Mouse (Mus musculus) gastrocnemius, adult 8-10 months (tissue): ENCODE measurements around the gene Cyb5r3. TPM values are rescaled to one million over a fixed set of nuclear protein-coding genes. Genes with fewer than 3 reads are reported as not detected.
"Not testable (repeated sequence)": the region's sequence is repeated elsewhere in the genome, so short reads cannot be mapped to it uniquely, and the experiment has no call there.

Experiments used
- DNase-seq, 2 experiments: peaks; one replicate each; pipeline ENCODE4 v3.0.0; 2022; ENCODE audit warnings: low spot score in 2 of 2
- total RNA-seq, 4 experiments: library from RNA; stranded (reverse); gene quantifications; 2 replicates each; pipeline ENCODE4 v1.2.4; 2022

The Cyb5r3 gene
- total RNA-seq, 4 experiments from 2014 or later, result 40.7 to 56.5 (median 45.0) TPM

GRCm38 (mm10) chr15:83150694-83151093, 21.7 kb downstream of the Cyb5r3 start:
- DNase-seq, result no peak

- DNase-seq, result no peak
Observed at GRCm38 (mm10) chr15:83150073-83150442, 22.3 kb downstream of the Cyb5r3 start.

DNA sequence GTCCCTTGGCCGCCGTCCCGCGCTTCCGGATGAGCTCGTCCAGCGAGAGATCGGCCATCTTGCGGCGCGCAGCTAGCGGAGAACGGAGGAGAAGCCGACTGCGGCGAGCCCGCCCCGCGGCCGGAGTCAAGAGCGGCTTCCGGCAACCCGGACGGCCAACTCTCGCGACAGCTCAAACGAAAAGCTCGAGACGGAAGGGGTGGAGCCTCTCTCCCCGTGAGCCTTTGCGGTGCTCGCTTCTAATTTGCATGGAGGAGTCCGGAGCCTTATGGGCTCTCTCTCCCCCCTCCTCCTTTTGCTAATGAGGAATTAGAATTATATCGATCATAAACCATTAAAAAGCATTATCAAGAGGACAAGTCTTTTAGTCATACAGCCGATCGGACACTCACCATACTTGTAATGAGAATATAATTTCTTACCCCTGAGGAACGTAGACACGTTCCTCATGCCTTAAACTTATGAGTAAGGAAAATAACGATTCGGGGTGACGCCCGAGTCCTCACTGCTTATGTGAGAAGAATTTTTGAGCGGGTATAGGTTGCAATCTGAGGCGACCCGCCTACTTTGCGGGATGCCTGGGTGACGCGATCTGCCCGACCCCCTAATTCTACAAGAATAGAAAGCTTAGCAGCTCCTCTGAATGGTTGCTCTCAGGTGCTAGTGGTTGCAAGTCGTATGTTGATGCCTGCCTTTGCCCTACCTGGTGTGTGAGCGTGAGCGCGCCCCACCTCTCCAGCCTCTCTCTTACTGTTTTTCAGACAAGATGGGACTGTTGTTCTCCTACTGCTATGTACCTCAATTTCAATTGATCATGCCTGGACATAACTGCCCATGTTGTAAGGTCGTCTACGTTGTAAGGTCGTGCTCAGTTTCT, 23.0 kb downstream of the Cyb5r3 start, which contains the start of gene Poldip3:
TSS of gene Poldip3 (minus strand) at position 189 of the 877 bp plus-strand sequence.
- DNase-seq, result peak; percentile 99

GRCm38 (mm10) chr15:83148801-83149195, 23.6 kb downstream of the Cyb5r3 start:
- DNase-seq, result peak in 1 of 2 experiments; percentile 69

- no peak for DNase-seq
Observed at GRCm38 (mm10) chr15:83148395-83148794, 24.0 kb downstream of the Cyb5r3 start.

DNA sequence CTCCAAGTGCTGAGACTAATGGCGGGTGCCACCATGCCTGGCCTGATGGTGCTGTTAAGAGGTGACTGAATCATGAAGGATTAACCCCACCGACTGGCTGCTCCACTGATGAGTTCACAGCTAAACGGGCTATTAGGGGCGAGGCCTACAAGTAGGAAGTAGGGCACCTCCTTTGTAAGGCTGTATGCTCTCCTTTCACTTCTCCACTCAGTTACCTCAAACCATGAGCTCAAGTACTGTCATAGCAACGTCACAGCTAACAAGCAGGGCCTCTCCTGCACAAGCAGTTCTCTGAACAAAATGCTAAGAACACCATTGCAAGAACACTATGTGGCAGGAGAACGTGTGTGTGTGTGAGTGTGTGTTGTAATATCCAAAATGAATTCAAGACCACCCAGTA, 26.9 kb downstream of the Cyb5r3 start:
- no peak for DNase-seq

DNA sequence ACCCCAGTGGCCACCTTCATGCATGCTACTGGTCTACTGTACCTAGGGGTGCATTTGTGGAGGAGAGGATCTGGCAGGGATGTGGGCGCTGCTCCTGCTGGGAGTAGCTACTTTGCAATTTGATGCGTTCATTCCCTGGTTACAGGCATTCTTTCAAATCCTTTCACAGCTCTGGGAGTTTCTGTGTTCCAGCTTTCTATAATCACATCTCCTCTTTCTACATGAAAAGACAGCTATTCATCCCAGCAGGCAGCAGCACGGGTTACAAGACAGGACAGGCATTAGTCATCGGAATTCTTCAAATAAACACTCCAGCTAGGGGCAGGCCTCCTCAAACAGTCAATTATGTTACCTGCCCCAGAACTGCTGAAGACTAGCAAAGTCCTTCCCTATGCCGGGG, 29.5 kb downstream of the Cyb5r3 start:
- no peak for DNase-seq

DNA sequence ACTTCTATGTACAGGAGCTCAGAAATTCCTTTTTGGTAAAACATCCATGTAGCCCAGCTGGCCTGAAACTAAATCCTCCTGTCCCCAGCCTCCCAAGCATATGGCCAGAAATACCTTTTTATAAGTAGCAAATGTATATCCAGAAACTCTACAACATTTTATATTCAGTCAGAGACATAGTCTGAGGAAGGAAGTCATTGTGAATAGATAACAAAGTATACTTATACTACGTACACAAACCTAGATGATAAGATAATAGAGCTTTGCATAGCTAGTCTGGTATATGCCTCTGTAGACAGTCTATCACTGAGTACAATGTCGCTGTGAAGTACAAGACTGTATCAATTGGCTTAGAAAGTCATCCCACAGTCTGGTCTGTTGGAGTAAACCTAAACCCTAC, 36.7 kb downstream of the Cyb5r3 start:
- no peak for DNase-seq

- DNase-seq, result peak in 1 of 2 experiments; percentile 52
Observed at GRCm38 (mm10) chr15:83134671-83135070, 37.7 kb downstream of the Cyb5r3 start.

- no peak for DNase-seq
Observed at GRCm38 (mm10) chr15:83129530-83130231, 42.7 kb downstream of the Cyb5r3 start.

GRCm38 (mm10) chr15:83127037-83127436, 45.4 kb downstream of the Cyb5r3 start:
- not testable (repeated sequence) for DNase-seq

DNA sequence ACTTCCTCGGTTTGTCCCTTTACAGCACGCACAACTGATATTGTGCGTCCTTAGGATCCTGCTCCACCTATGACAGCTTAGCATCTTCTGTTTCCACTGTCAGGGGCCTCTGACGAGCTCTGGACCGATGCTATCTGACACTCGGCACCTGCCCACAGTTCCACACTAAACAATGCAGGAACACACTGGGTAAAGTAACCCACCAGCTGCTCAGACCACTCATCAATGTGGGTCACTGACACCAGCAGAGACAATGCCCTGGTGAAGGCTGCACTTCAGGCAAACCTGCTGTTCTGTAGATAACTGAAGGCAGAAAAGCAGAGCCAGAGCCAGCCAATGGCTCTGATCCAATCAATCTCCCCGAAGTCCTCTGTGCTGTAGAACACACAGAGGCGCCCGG, 45.8 kb downstream of the Cyb5r3 start:
- DNase-seq, result no peak

DNA sequence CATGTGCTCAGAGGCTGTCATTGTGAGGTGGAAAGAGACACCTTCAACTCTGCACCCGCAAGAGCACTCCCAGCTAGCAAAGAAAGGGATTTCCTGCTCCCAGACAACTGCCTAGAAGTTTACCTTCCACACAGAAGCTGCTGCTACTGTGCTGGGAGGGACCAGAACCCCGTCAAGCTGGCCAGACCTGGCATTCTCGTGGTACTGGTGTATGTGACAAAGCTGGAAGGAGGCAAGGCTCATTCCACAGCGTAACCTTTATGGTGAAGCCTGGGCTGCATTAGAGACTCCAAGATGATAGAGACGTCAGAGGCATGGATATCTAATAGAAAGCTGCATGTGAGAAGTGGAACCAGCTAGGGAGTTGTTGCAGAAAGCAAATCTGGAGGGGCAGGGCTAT, 47.8 kb downstream of the Cyb5r3 start:
- no peak for DNase-seq

DNA sequence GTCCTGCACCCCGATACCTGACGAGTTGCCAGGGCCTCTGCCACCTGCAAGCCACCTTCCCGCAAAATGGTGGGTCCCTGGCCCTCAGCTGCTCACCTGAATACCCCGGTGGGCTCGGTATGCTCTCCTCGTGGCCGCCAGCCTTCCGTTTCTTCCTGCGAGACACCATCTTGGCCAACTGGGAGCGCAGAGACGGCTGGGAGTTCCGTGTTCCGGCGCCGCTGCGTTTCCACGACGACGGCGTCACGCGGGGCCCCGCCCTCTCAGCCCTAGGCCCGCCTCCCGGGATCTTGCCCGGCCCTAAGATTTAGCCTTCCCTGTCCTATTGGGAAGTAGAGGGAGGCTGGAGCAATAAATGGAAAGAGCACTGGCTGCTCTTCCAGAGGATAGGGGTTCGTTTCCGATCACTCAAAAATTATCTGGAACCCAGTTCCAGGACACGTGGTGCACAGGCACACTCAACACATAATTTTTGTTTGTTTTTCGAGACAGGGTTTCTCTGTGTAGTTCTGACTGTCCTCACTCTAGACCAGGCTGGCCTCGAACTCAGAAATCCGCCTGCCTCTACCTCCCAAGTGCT, 49.7 kb downstream of the Cyb5r3 start, which contains the start of gene Rrp7a:
TSS of gene Rrp7a (minus strand) at position 236 of the 580 bp plus-strand sequence.
- peak; percentile 86 to 87 for DNase-seq

DNA sequence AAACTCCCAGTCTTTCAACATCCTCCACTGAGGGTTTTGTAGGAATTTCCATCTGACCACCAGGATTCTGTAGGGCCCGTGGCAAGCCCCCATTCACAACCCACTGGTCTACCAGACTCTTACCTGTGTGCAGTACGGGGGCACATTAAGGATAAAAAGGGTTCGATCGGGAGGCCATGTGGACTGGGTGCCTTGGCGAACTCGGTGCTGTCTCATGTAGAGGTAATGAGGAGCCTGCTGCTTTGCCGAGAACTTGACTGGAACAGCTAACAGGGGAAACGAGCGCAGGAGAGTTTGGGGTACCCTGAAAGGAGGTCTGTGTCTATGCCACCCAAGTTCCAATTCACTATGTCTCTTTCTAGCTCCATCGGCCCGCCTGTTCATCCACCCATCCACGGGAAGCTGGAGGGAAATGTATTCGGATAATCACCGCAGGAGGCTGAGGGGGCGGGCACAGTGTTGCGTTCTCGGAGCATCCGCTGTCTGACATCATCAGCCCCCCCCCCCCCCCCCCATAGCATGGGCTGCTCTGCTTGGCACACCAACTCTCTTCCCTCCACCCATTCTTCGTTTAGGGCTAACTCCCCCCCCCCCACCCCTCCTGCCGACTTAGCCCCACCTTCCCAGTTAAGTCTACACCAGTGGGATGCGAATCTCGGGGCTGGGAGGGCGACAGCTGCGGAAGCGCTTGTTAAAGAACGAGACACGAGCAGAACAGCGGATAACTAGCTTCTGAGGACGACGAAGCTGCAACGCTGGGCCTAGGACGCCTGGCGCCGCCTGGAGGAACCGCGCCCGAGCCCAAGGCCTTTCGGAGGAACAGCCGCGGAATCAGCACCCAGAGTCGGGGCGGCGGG, 50.5 kb downstream of the Cyb5r3 start:
- no peak for DNase-seq

GRCm38 (mm10) chr15:83118360-83118759, 54.0 kb downstream of the Cyb5r3 start:
- DNase-seq, result no peak

DNA sequence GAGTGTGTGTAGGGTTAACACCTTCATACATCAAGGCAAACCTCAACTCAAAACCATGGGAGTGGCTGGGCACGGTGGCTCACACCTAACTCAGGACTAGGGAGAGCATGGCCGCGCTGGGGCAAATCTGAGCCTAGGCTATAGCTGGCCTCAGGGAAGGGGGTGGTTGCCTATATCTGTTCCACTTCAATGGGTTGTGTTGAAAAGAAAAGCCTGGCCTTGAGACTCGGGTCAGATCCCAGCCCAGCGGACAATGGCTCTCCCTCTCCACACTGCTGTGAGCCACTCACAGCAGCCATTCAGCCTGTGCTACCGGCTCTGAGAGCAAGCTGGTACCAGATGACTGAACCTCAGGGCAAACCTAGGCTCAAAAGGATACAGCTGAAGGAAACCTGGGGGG, 57.3 kb downstream of the Cyb5r3 start:
- DNase-seq, result no peak

DNA sequence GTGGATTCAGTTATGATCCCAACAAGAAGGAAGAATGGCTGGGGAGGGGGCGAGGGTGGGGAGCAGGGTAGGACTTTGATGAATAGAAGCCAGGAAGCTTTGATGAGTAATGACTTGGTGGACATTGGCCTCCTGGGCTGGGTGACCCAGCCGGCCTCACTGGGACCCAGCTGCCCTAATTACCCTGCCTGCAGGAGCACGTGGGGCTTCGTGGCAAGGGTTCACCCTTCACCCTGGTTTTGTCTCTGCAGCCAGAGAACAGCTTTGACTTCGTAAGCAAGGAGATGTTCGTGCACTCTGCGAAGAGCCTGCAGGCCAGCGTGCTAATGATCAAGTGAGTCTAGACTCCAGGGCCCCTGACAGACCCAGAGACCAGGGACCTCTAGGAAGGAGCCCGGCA, 58.3 kb downstream of the Cyb5r3 start:
- no peak for DNase-seq

DNA sequence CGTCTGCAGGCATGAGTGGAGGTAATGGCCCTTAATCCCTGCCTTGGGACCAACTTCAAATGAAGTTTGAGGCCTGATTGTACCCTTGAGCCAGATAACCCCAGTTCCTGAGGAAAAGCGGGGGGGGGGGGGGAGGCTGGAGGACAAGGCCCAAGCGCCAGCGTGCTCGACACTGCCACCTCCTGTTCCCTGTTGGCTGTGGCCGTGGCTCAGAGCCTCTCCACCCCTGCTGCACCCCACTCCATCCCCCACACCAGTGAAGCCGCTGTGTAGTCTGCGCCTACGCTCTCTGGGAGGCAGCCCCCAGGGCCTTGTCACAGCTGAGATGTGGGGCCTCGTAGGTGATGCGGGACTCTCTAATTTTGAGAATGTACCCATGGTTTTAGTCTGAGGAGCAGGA, 59.5 kb downstream of the Cyb5r3 start:
- DNase-seq, result peak; percentile 40 to 49

DNA sequence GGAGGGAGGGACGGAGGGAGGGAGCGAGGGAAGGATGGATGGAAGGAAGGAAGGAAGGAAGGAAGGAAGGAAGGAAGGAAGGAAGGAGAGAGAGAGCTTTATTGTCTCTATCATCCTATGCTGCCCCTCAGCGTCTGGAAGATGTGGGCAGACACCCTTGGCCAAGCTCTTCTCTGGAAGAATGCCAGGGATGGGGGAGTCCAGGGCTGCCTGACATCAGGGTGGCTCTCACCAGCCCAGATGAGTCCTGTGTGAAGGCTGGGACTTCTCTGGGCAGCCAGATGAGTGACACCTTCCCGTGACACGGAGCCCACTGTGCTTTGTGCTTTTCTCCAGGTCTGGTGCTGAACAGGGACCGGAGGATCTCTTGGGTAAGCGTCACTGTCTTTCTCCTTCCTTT, 60.5 kb downstream of the Cyb5r3 start:
- no peak for DNase-seq

DNA sequence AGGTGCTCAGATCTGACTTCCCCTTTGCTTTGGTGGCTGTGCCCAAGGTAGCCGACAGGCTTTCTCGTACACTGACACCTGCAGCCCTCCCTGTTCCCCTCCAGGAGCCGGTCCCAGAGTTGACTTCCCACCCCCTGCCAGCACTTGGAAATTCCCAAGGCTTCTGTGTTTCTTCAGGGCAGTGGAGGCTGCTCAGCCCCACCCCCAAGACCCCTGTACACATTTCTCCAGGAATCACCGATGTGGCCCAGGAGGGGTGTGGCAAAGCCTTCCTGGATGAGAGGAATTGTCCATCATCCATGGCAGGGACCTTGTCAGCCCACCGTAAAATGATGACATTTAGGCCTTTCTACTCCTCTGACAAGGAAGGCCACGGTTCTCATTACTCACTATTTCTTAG, 61.1 kb downstream of the Cyb5r3 start:
- DNase-seq, result no peak
